In the genomic region with DNA sequence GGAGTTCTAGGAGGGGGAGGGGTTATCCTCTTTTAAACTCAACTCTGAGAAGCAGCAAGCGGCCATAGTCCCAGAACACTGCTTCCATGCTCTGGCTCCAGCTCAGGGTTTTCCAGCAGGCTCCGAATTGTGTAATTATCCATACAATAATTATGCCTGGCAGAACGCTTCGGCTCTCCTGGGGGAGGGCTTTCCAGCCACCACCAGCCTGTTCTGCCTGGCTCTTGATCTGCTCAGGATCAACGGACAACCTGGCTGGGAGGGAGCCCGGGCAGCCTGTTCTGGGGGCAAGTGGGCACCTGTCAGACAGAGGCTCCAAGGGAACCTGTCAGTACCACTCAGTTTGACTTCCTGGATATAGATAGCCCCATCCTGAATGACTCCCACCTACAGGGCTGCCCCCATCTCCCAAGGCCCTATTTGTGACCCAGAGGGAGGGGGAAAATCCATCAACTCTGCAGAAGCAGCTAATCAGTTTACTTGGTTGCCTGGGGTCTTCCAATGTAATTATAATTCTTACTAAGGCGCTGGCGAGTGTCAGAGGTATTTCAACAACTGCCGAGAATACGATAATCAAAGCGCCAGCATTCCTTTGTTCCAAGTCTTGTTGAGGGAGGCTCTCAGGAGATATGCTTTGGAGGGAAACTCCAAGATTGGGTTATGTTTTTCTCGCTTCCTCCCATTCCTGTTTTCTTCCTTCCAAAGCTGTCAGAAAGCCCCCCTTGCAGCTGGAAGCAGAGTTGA, we compare ENCODE assay signal across 12 mouse cellular contexts.
A peak's percentile ranks its signal among the peaks of the same experiment; 100 is the strongest.
DNase-seq lines count a peak whose midpoint lies in the region; ATAC-seq lines count a peak whose summit lies in the region.
"Had no signal": no experiment of that assay in that cellular context is flagged by ENCODE, and none has a peak within 500 bp of the region (broad histone marks: within the 10 kb centered on the region; RNA-seq: fewer than 3 reads in every experiment).

No protein-coding gene starts in this region.

- no peak overlapping the region for H3K4me3 ChIP-seq in embryonic facial prominence, embryonic 11.5 days (ENCODE audit: low read depth, low read length)
- no peak overlapping the region for H3K4me3 ChIP-seq in embryonic facial prominence, embryonic 10.5 days
- no peak overlapping the region for H3K4me3 ChIP-seq in forebrain, embryonic 12.5 days (replicated peaks)
- H3K4me3 ChIP-seq in kidney, embryonic 16.5 days (ENCODE audit: low read length), result no peak overlapping the region
- H3K4me3 ChIP-seq: limb, embryonic 12.5 days; myocyte had no signal

- H3K9me3 ChIP-seq in embryonic facial prominence, embryonic 11.5 days (replicated peaks; ENCODE audit: control insufficient read depth, low read length), result no peaks in the 10 kb centered on the region
- H3K9me3 ChIP-seq in embryonic facial prominence, embryonic 10.5 days, result no peaks in the 10 kb centered on the region
- no peaks in the 10 kb centered on the region for H3K9me3 ChIP-seq in forebrain, embryonic 12.5 days
- no peaks in the 10 kb centered on the region for H3K9me3 ChIP-seq in kidney, embryonic 16.5 days (ENCODE audit: low read length)
- H3K9me3 ChIP-seq: limb, embryonic 12.5 days had no signal

- ATAC-seq in embryonic facial prominence, embryonic 11.5 days (replicated peaks; ENCODE audit: insufficient number of reproducible peaks, low FRiP score, low TSS enrichment, low read depth), result no peak
- ATAC-seq in forebrain, embryonic 12.5 days (ENCODE audit: low FRiP score), result peak; percentile 33; the same call in 1 of the 2 replicates
- ATAC-seq in kidney, embryonic 16.5 days (ENCODE audit: low FRiP score, low TSS enrichment), result 0 out of 2 replicates have a peak, but pooled peaks have one; percentile 43
- no peak for ATAC-seq in erythroid progenitor cell, adult 5-6 weeks (replicated peaks; ENCODE audit: low FRiP score, poor library complexity, severe bottlenecking)
- ATAC-seq: lung, postnatal 0 days had no signal

- peaks cover 3% of the 10 kb centered on the region; the same call in 1 of the 2 replicates for H3K4me1 ChIP-seq in embryonic facial prominence, embryonic 11.5 days (ENCODE audit: control insufficient read depth, insufficient read depth, low read length)
- H3K4me1 ChIP-seq in embryonic facial prominence, embryonic 10.5 days, result peaks cover 21% of the 10 kb centered on the region
- peaks cover 13% of the 10 kb centered on the region for H3K4me1 ChIP-seq in forebrain, embryonic 12.5 days
- no peaks in the 10 kb centered on the region for H3K4me1 ChIP-seq in kidney, embryonic 16.5 days (ENCODE audit: insufficient read depth, low read length)
- H3K4me1 ChIP-seq: limb, embryonic 12.5 days had no signal

- no peaks in the 10 kb centered on the region for H3K36me3 ChIP-seq in embryonic facial prominence, embryonic 11.5 days (replicated peaks; ENCODE audit: control insufficient read depth, insufficient read depth, low read depth, low read length)
- H3K36me3 ChIP-seq in embryonic facial prominence, embryonic 10.5 days (replicated peaks), result no peaks in the 10 kb centered on the region
- H3K36me3 ChIP-seq in forebrain, embryonic 12.5 days (replicated peaks), result no peaks in the 10 kb centered on the region
- H3K36me3 ChIP-seq in kidney, embryonic 16.5 days (ENCODE audit: insufficient read depth, low read length), result no peaks in the 10 kb centered on the region
- H3K36me3 ChIP-seq: limb, embryonic 12.5 days had no signal

- no peaks in the 10 kb centered on the region for H3K27me3 ChIP-seq in embryonic facial prominence, embryonic 11.5 days (ENCODE audit: control insufficient read depth, insufficient read depth, low read length)
- H3K27me3 ChIP-seq in embryonic facial prominence, embryonic 10.5 days (replicated peaks; ENCODE audit: low read depth, poor library complexity, severe bottlenecking), result no peaks in the 10 kb centered on the region
- H3K27me3 ChIP-seq in forebrain, embryonic 12.5 days, result no peaks in the 10 kb centered on the region
- H3K27me3 ChIP-seq in kidney, embryonic 16.5 days (ENCODE audit: insufficient read depth, low read length), result no peaks in the 10 kb centered on the region
- H3K27me3 ChIP-seq: limb, embryonic 12.5 days had no signal

- WGBS in embryonic facial prominence, embryonic 11.5 days, result 62% methylated on average over 12 of the region's 12 CpGs
- WGBS in embryonic facial prominence, embryonic 10.5 days, result 66% methylated on average over 12 of the region's 12 CpGs
- WGBS in forebrain, embryonic 12.5 days, result 57% methylated on average over 12 of the region's 12 CpGs
- 61% methylated on average over 12 of the region's 12 CpGs for WGBS in kidney, embryonic 16.5 days

- no peak overlapping the region for H3K27ac ChIP-seq in embryonic facial prominence, embryonic 11.5 days (replicated peaks; ENCODE audit: low read depth, low read length)
- H3K27ac ChIP-seq in embryonic facial prominence, embryonic 10.5 days (replicated peaks), result no peak overlapping the region
- H3K27ac ChIP-seq in forebrain, embryonic 12.5 days, result peak overlapping the region; percentile 57; the same call in 1 of the 2 replicates
- H3K27ac ChIP-seq in kidney, embryonic 16.5 days (ENCODE audit: low read length), result no peak overlapping the region
- H3K27ac ChIP-seq: kidney, postnatal 0 days; limb, embryonic 12.5 days had no signal

- DNase-seq in embryonic facial prominence, embryonic 11.5 days (ENCODE audit: low spot score), result peak; percentile 15
- DNase-seq in embryonic facial prominence, embryonic 10.5 days (ENCODE audit: low spot score), result no peak
- DNase-seq in brain, embryonic 18.5 days (ENCODE audit: low read depth, low spot score), result peak; percentile 30
- no peak for DNase-seq in ovary, adult 18-20 months (ENCODE audit: low spot score)
- no peak for DNase-seq in left cerebral cortex, adult 11 months (ENCODE audit: low spot score)

- H3K4me2 ChIP-seq in embryonic facial prominence, embryonic 11.5 days (ENCODE audit: low read depth, low read length), result no peak overlapping the region
- no peak overlapping the region for H3K4me2 ChIP-seq in forebrain, embryonic 12.5 days
- no peak overlapping the region for H3K4me2 ChIP-seq in kidney, embryonic 16.5 days (replicated peaks; ENCODE audit: low read depth, low read length)
- H3K4me2 ChIP-seq: limb, embryonic 12.5 days had no signal

- H3K9ac ChIP-seq in embryonic facial prominence, embryonic 11.5 days (replicated peaks; ENCODE audit: low read length), result no peak overlapping the region
- H3K9ac ChIP-seq in forebrain, embryonic 12.5 days, result no peak overlapping the region
- no peak overlapping the region for H3K9ac ChIP-seq in kidney, embryonic 16.5 days (replicated peaks; ENCODE audit: low read length)
- H3K9ac ChIP-seq: limb, embryonic 12.5 days had no signal

Comparison
In these comparisons a context has a peak if more than half of its experiments do, and no peak if none do; other contexts are left out.
1. DNase-seq: peak in embryonic facial prominence, embryonic 11.5 days (single experiment) and brain, embryonic 18.5 days (single experiment); none in embryonic facial prominence, embryonic 10.5 days (single experiment), ovary, adult 18-20 months (single experiment) and left cerebral cortex, adult 11 months (single experiment).
2. ATAC-seq: peak in forebrain, embryonic 12.5 days (single experiment) and kidney, embryonic 16.5 days (single experiment); none in embryonic facial prominence, embryonic 11.5 days (single experiment) and erythroid progenitor cell, adult 5-6 weeks (single experiment).